Mouse (Mus musculus) mouse embryonic stem cell (cell line): Measurements from ENCODE around the gene Snn.
"Not testable (repeated sequence)": the region's sequence is repeated elsewhere in the genome, so short reads cannot be mapped to it uniquely, and the experiment has no call there.

Source experiments
- in situ Hi-C, 2 experiments: fragments of 300-500 bp; cut with MboI; formaldehyde crosslinking; loops; 1 replicate in 1 of 2; 3 replicates in 1 of 2; pipeline ENCODE4 v1.14.3; 2019 to 2020; ENCODE audit warnings: low sequenced_read_pairs in 2 of 2, low pct_unique_long_range_greater_than_20kb in 1 of 2, mixed read lengths in 1 of 2; ENCODE audit not compliant: unreplicated experiment in 1 of 2

The Snn gene

DNA sequence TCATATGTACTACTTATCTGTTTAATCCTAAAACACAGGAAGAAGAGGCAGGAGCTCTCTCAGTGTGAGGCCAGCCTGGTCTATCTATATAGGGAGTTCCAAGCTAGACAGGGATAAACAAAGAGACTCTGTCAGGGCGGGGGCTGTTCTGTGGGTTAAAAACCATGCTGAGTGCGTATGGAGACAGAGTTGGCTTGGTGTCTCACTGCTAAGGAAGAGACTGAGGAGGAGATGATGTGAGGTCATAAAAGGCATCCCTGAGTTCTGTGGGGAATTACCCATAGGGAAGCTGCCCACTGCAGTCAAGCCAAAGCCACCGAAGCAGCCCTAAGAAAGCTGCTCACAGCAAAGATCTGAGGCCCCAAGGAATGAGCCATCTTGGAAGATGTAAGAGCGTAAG, at the start of gene Snn:
Gene Snn (plus strand): TSS at position 301 of the 400 bp plus-strand sequence.
- in situ Hi-C loops = no loop called here

DNA sequence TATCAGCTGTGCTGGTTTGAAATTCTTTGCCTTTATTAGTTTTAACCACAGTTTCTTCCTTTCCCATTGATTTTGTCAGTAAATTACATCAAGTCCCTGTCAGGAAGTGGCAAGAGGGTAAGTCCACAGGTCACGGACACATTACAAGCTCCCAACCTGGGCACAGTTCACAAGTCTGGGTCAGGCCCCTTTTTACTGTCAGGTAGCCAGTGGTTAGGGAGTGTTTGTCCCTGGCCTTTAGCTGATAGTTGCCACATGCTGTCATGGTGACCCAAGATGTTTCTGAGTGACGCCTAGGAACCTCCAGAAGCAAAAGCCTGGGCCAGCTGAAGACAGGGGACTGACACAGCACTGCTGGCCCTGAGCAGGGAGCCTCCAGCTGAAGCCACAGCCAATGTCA, 49.5 kb upstream of the Snn start:
- in situ Hi-C loops = no loop called here

- in situ Hi-C loops = no loop called here
These were observed 48.8 kb upstream of the Snn start for GRCm38 (mm10) chr16:11011939-11012338.

- in situ Hi-C loops = no loop called here
These were observed 47.9 kb upstream of the Snn start for GRCm38 (mm10) chr16:11012571-11013463.

DNA sequence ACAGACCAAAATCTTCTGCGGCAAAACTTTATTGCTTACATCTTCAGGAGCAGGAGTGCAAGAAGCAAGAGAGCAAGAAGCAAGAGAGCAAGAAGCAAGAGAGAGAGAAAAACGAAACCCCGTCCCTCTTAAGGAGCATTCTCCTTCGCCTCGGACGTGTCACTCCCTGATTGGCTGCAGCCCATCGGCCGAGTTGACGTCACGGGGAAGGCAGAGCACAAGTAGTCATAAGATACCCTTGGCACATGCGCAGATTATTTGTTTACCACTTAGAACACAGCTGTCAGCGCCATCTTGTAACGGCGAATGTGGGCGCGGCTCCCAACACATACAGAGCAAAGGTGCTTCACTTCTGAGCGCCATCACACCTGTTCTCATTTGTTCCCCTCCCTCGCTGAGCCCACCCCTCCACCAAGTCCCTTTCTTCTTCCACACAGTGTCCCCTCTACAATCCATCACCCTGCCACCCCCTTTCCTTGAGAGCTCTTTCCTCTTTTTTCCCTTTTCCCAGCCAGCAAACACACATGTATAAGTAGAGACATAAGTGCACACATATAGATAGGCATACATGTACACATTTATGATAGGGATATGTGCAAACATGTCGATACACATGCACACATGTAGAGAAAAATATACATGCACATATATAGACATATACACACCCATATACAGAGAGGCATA, 47.1 kb upstream of the Snn start:
- in situ Hi-C loops = not testable (repeated sequence)

DNA sequence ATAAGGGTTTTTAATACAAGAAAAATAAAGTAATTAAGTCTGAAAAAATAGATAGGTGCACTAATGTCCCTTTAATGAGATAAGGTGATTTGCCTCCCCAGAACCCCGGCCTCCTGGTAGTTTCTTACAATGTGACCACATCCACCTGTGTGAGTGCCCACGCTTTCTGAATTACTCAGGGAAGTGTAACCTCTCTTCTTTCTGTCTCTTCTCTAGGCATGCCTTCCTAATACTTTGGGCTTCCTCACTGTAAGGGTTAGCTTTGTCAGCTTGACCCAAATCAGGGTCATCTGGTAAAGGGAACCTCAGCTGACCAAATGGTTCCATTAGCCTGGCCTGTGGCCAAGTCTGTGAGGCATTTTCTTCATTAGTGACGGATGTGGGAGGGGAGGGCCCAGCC, 46.3 kb upstream of the Snn start:
- in situ Hi-C loops = no loop called here

GRCm38 (mm10) chr16:11016353-11016752, 44.4 kb upstream of the Snn start:
- in situ Hi-C loops = no loop called here

- in situ Hi-C loops = no loop called here
These were observed 42.7 kb upstream of the Snn start for GRCm38 (mm10) chr16:11017807-11018595.

GRCm38 (mm10) chr16:11021403-11022112, 39.2 kb upstream of the Snn start:
- in situ Hi-C loops = no loop called here

- in situ Hi-C loops = no loop called here
These were observed 38.6 kb upstream of the Snn start for GRCm38 (mm10) chr16:11022113-11022489.

DNA sequence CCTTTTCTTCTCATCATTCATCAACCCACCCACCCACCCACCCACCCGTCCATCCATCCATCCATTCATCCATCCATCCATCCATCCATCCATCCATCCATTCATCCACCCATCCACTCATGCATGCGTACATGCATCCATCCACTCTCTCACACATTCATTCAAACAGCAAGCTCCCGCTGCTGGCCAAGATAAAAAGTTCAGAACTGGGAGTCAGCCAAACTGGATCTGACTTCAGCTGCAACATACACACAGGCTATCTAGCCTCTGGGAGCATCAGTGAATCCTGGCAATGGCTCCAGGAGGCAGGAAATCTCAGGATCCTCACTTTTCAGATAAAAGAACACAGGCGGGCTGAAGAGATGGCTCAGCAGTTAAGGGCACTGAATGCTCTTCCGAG, 37.1 kb upstream of the Snn start:
- in situ Hi-C loops = no loop called here

GRCm38 (mm10) chr16:11024841-11025240, 35.9 kb upstream of the Snn start:
- in situ Hi-C loops = no loop called here

- in situ Hi-C loops = no loop called here
These were observed 32.5 kb upstream of the Snn start for GRCm38 (mm10) chr16:11028206-11028605.

- in situ Hi-C loops = loop anchor here in 1 of 2 experiments (5.0 kb wide), 1 partner anchor 154 kb away; no protein-coding TSS in a partner anchor
These were observed 29.9 kb upstream of the Snn start for GRCm38 (mm10) chr16:11030844-11031243.

GRCm38 (mm10) chr16:11031320-11031719, 29.4 kb upstream of the Snn start:
- in situ Hi-C loops = loop anchor here in 1 of 2 experiments (5.0 kb wide), 1 partner anchor 154 kb away; no protein-coding TSS in a partner anchor

- in situ Hi-C loops = loop anchor here in 1 of 2 experiments (5.0 kb wide), 1 partner anchor 157 kb away; no protein-coding TSS in a partner anchor
These were observed 26.4 kb upstream of the Snn start for GRCm38 (mm10) chr16:11034193-11034803.

DNA sequence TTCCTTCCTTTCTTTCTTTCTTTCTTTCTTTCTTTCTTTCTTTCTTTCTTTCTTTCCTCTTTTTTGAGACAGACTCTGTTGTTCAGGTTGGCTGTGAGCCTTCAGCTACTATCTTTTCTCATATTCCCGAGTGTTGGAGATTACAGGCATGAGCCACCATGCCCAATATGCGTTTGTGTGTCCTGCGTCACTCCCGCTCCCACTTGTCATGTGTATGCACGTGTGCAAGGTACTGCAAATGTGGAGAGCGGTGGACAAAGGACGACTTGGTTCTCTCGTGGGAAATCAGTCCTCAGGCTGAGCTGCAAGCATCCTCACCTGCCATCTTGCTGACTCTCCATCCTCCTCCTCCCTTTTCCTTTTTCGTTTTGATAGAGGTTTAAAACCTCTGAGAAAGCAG, 25.5 kb upstream of the Snn start:
- in situ Hi-C loops = no loop called here
